8 mouse cellular contexts compared by ENCODE assay signal in the genomic region with DNA sequence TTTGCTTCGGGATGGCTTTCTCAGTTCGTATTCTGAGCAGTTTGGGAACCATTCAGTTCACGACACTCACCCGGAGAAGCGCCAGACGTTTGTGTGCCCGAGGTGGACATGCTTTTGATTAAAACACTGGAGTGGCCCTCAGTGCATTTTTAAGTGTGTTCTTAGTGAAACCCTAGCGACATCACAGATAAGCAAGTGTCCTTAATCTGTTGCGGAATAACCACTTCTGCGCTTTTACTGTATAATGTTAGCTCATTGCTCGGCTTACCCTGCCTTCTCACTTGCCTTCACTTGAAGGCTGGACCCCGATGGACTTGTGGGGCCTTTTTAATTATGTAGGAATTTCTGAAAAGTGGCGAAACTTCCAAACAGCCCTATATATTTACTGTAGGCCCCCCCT. TPM values are rescaled to one million over a fixed set of nuclear protein-coding genes. Genes with fewer than 3 reads are reported as not detected.
DNase-seq lines count a peak whose midpoint lies in the region; ATAC-seq lines count a peak whose summit lies in the region.

No protein-coding gene starts in this region.

- no peak for ATAC-seq in neural tube, embryonic 11.5 days (ENCODE audit: insufficient read depth, low FRiP score, low TSS enrichment)
- no peak for ATAC-seq in limb, embryonic 15.5 days (ENCODE audit: insufficient number of reproducible peaks, low FRiP score, low TSS enrichment, low read depth)
- no peak for ATAC-seq in stomach, embryonic 14.5 days (ENCODE audit: insufficient number of reproducible peaks, insufficient read depth, low FRiP score, low read depth)

- DNase-seq in neural tube, embryonic 11.5 days (ENCODE audit: low spot score) = no peak
- DNase-seq in neural tube, embryonic 10.5 days (ENCODE audit: extremely low spot score, low spot score) = no peak
- DNase-seq in layer of hippocampus, postnatal 10 days (ENCODE audit: low spot score in 2 of 2) = no peak
- DNase-seq in right cerebral cortex, postnatal 25 days = no peak
- DNase-seq in frontal cortex, postnatal 36 days (ENCODE audit: low spot score in 2 of 2) = no peak

- H3K4me2 ChIP-seq in neural tube, embryonic 11.5 days (ENCODE audit: low read depth) = peak overlapping the region; percentile 65
- H3K4me2 ChIP-seq in limb, embryonic 15.5 days = peak overlapping the region; percentile 63
- H3K4me2 ChIP-seq in stomach, embryonic 14.5 days (replicated peaks; ENCODE audit: low read depth, low read length) = peak overlapping the region; percentile 64

- H3K4me3 ChIP-seq in neural tube, embryonic 11.5 days (ENCODE audit: low read depth, low read length) = peak overlapping the region; percentile 77
- H3K4me3 ChIP-seq in erythroblast, embryonic 14.5 days (replicated peaks) = peak overlapping the region; percentile 91
- H3K4me3 ChIP-seq in limb, embryonic 15.5 days = peak overlapping the region; percentile 59
- H3K4me3 ChIP-seq in stomach, embryonic 14.5 days (ENCODE audit: low read depth, low read length) = peak overlapping the region; percentile 90

- H3K9ac ChIP-seq in neural tube, embryonic 11.5 days (ENCODE audit: low read length) = peak overlapping the region; percentile 92
- peak overlapping the region; percentile 71 for H3K9ac ChIP-seq in limb, embryonic 15.5 days
- peak overlapping the region; percentile 75 for H3K9ac ChIP-seq in stomach, embryonic 14.5 days (replicated peaks; ENCODE audit: low read depth, low read length)

- 7% methylated on average over 13 of the region's 13 CpGs for WGBS in neural tube, embryonic 11.5 days
- WGBS in limb, embryonic 15.5 days = 3% methylated on average over 13 of the region's 13 CpGs
- 3% methylated on average over 13 of the region's 13 CpGs for WGBS in stomach, embryonic 14.5 days

- no peaks in the 10 kb centered on the region for H3K9me3 ChIP-seq in neural tube, embryonic 11.5 days (ENCODE audit: control insufficient read depth, low read length)
- no peaks in the 10 kb centered on the region for H3K9me3 ChIP-seq in erythroblast, embryonic 14.5 days (ENCODE audit: control insufficient read depth, low read length)
- no peaks in the 10 kb centered on the region for H3K9me3 ChIP-seq in limb, embryonic 15.5 days
- no peaks in the 10 kb centered on the region for H3K9me3 ChIP-seq in stomach, embryonic 14.5 days (ENCODE audit: control insufficient read depth, low read depth, low read length)

- H3K27ac ChIP-seq in neural tube, embryonic 11.5 days (ENCODE audit: low read depth, low read length) = peak overlapping the region; percentile 89
- peak overlapping the region; percentile 91 for H3K27ac ChIP-seq in limb, embryonic 15.5 days
- H3K27ac ChIP-seq in stomach, embryonic 14.5 days (ENCODE audit: low read length) = peak overlapping the region; percentile 93

- H3K4me1 ChIP-seq in neural tube, embryonic 11.5 days (ENCODE audit: control insufficient read depth, insufficient read depth, low read length) = no peaks in the 10 kb centered on the region
- peaks cover 34% of the 10 kb centered on the region for H3K4me1 ChIP-seq in erythroblast, embryonic 14.5 days (ENCODE audit: control insufficient read depth)
- peaks cover 14% of the 10 kb centered on the region; the same call in 1 of the 2 replicates for H3K4me1 ChIP-seq in limb, embryonic 15.5 days
- H3K4me1 ChIP-seq in stomach, embryonic 14.5 days (ENCODE audit: control insufficient read depth, insufficient read depth, low read length) = peaks cover 4% of the 10 kb centered on the region; the same call in 1 of the 2 replicates

- H3K27me3 ChIP-seq in neural tube, embryonic 11.5 days (ENCODE audit: control insufficient read depth, insufficient read depth, low read length) = no peaks in the 10 kb centered on the region
- no peaks in the 10 kb centered on the region for H3K27me3 ChIP-seq in erythroblast, embryonic 14.5 days (ENCODE audit: control insufficient read depth)
- no peaks in the 10 kb centered on the region for H3K27me3 ChIP-seq in limb, embryonic 15.5 days
- no peaks in the 10 kb centered on the region for H3K27me3 ChIP-seq in stomach, embryonic 14.5 days (ENCODE audit: control insufficient read depth, insufficient read depth, low read length)

- H3K36me3 ChIP-seq in neural tube, embryonic 11.5 days (ENCODE audit: control insufficient read depth, insufficient read depth, low read length) = peaks cover 5% of the 10 kb centered on the region; the same call in 1 of the 2 replicates
- peaks cover 52% of the 10 kb centered on the region for H3K36me3 ChIP-seq in erythroblast, embryonic 14.5 days (ENCODE audit: control insufficient read depth)
- H3K36me3 ChIP-seq in limb, embryonic 15.5 days = peaks cover 46% of the 10 kb centered on the region
- H3K36me3 ChIP-seq in stomach, embryonic 14.5 days (ENCODE audit: control insufficient read depth, insufficient read depth, low read length) = peaks cover 42% of the 10 kb centered on the region

RNA-seq across cellular contexts. Expression of a gene that starts 0.7 kb away (rescaled TPM):
- 70.2 and 71.1 TPM in 2 replicates for polyA plus RNA-seq in neural tube, embryonic 11.5 days (2014; fragmentation: Nextera tagmentation; extraction: Ambion mirVana)
- 0.36 and 0.73 TPM in 2 replicates for polyA plus RNA-seq in erythroblast, embryonic 14.5 days (2012)
- 42.5 and 43.0 TPM in 2 replicates for polyA plus RNA-seq in limb, embryonic 15.5 days (2015; fragmentation: Nextera tagmentation; extraction: Ambion mirVana)
- polyA plus RNA-seq in stomach, embryonic 14.5 days (2014; fragmentation: Nextera tagmentation; extraction: Ambion mirVana) = 46.2 and 47.2 TPM in 2 replicates
- 10 to 100 TPM; 40.3 to 44.7 TPM for total RNA-seq in layer of hippocampus, postnatal 10 days (2021)

RNA-seq across cellular contexts. Expression of a gene that starts 0.7 kb away (rescaled TPM):
- polyA plus RNA-seq in neural tube, embryonic 11.5 days (2014; fragmentation: Nextera tagmentation; extraction: Ambion mirVana) = 39.7 and 45.6 TPM in 2 replicates
- 1.2 and 1.4 TPM in 2 replicates for polyA plus RNA-seq in erythroblast, embryonic 14.5 days (2012)
- 31.7 TPM in 2 replicates for polyA plus RNA-seq in limb, embryonic 15.5 days (2015; fragmentation: Nextera tagmentation; extraction: Ambion mirVana)
- polyA plus RNA-seq in stomach, embryonic 14.5 days (2014; fragmentation: Nextera tagmentation; extraction: Ambion mirVana) = 35.4 and 36.6 TPM in 2 replicates
- 10 to 100 TPM; 30.4 to 32.3 TPM for total RNA-seq in layer of hippocampus, postnatal 10 days (2021)

RNA-seq across cellular contexts. Expression of a gene that starts 42.8 kb away (rescaled TPM):
- 106 and 121 TPM in 2 replicates for polyA plus RNA-seq in neural tube, embryonic 11.5 days (2014; fragmentation: Nextera tagmentation; extraction: Ambion mirVana)
- polyA plus RNA-seq in erythroblast, embryonic 14.5 days (2012) = 0.03 and 0.06 TPM in 2 replicates
- polyA plus RNA-seq in limb, embryonic 15.5 days (2015; fragmentation: Nextera tagmentation; extraction: Ambion mirVana) = 36.5 and 41.0 TPM in 2 replicates
- polyA plus RNA-seq in stomach, embryonic 14.5 days (2014; fragmentation: Nextera tagmentation; extraction: Ambion mirVana) = 60.4 and 65.6 TPM in 2 replicates
- 10 to 100 TPM; 23.2 to 26.2 TPM for total RNA-seq in layer of hippocampus, postnatal 10 days (2021)

Comparison
In these comparisons a context has a peak if more than half of its experiments do, and no peak if none do; other contexts are left out.
1. RNA of a gene that starts 0.7 kb away (polyA plus RNA-seq): 70.2 to 71.1 TPM in neural tube, embryonic 11.5 days, 46.2 to 47.2 TPM in stomach, embryonic 14.5 days and 42.5 to 43.0 TPM in limb, embryonic 15.5 days; 0.36 to 0.73 TPM in erythroblast, embryonic 14.5 days; every median in the first group is over 10 times any median in the second.
2. RNA of a gene that starts 0.7 kb away (polyA plus RNA-seq): 39.7 to 45.6 TPM in neural tube, embryonic 11.5 days, 35.4 to 36.6 TPM in stomach, embryonic 14.5 days and 31.7 TPM in limb, embryonic 15.5 days; 1.2 to 1.4 TPM in erythroblast, embryonic 14.5 days; every median in the first group is over 10 times any median in the second.
3. RNA of a gene that starts 42.8 kb away (polyA plus RNA-seq): 106 to 121 TPM in neural tube, embryonic 11.5 days, 60.4 to 65.6 TPM in stomach, embryonic 14.5 days and 36.5 to 41.0 TPM in limb, embryonic 15.5 days; 0.03 to 0.06 TPM in erythroblast, embryonic 14.5 days; every median in the first group is over 10 times any median in the second.
4. Peak in every context shown above with its lines, with median percentiles within 50 percentile points of each other: H3K27ac ChIP-seq, H3K4me2 ChIP-seq, H3K4me3 ChIP-seq and H3K9ac ChIP-seq.